7 mouse cellular contexts compared by ENCODE assay signal in the genomic region with DNA sequence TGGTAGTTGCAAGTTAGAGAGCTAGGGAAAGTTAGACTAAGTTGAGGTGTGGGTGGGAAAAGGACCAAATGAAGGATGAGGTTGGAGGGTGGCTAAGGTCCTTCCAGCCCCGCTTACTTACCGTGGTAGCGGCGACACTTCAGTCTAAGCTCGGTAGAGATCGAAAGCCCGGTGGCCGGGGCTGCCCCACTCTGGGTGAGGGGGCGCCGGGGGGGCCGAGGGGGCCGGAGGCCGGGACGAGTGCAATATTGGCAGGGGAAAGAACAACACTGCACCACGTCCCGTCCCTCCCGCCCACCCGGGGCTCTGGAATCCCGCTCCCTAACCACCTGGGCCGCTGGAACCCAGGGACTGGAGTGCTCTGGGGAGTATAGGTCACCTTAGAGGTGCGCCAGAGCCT. TPM values are rescaled to one million over a fixed set of nuclear protein-coding genes. Genes with fewer than 3 reads are reported as not detected.
DNase-seq lines count a peak whose midpoint lies in the region; ATAC-seq and TF ChIP-seq lines count a peak whose summit lies in the region.

A gene (minus strand): TSS at position 189 of the 400 bp plus-strand sequence.

- H3K9ac ChIP-seq in limb, embryonic 14.5 days (ENCODE audit: low read depth, low read length, severe bottlenecking): peak within 1 kb of the TSS; percentile 45
- H3K9ac ChIP-seq in stomach, embryonic 14.5 days (replicated peaks; ENCODE audit: low read depth, low read length): peak within 1 kb of the TSS; percentile 30; the same call in 1 of the 2 replicates

- no peaks in the 10 kb centered on the region for H3K27me3 ChIP-seq in C2C12 (ENCODE audit: control insufficient read depth, insufficient read depth, insufficient read length)
- peaks cover 41% of the 10 kb centered on the region for H3K27me3 ChIP-seq in forebrain, embryonic 10.5 days (ENCODE audit: poor library complexity, severe bottlenecking)
- H3K27me3 ChIP-seq in limb, embryonic 14.5 days (ENCODE audit: control insufficient read depth, insufficient read depth, low read length): no peaks in the 10 kb centered on the region
- H3K27me3 ChIP-seq in stomach, embryonic 14.5 days (ENCODE audit: control insufficient read depth, insufficient read depth, low read length): no peaks in the 10 kb centered on the region

- peak within 1 kb of the TSS; percentile 99 for H3K27ac ChIP-seq in forebrain, embryonic 10.5 days
- H3K27ac ChIP-seq in limb, embryonic 14.5 days (replicated peaks; ENCODE audit: low read depth, low read length): peak within 1 kb of the TSS; percentile 91
- peak within 1 kb of the TSS; percentile 77; the same call in 1 of the 2 replicates for H3K27ac ChIP-seq in stomach, embryonic 14.5 days (ENCODE audit: low read length)

- no peaks in the 10 kb centered on the region for H3K79me3 ChIP-seq in C2C12 (ENCODE audit: low read depth)

- TF ChIP-seq POLR2A in limb, embryonic 14.5 days (IDR thresholded peaks at IDR 0.05; ENCODE audit: borderline replicate concordance, extremely low read depth, insufficient read depth, insufficient read length): no peak

- no peaks in the 10 kb centered on the region for H3K36me3 ChIP-seq in C2C12 (ENCODE audit: control insufficient read depth, insufficient read depth)
- peaks cover 52% of the 10 kb centered on the region for H3K36me3 ChIP-seq in forebrain, embryonic 10.5 days (replicated peaks)
- H3K36me3 ChIP-seq in limb, embryonic 14.5 days (ENCODE audit: control insufficient read depth, insufficient read depth, low read length): peaks cover 26% of the 10 kb centered on the region
- H3K36me3 ChIP-seq in stomach, embryonic 14.5 days (ENCODE audit: control insufficient read depth, insufficient read depth, low read length): no peaks in the 10 kb centered on the region

- no peaks in the 10 kb centered on the region for H3K79me2 ChIP-seq in C2C12 (ENCODE audit: control insufficient read depth, insufficient read depth)

- H3K9me3 ChIP-seq in forebrain, embryonic 10.5 days: no peaks in the 10 kb centered on the region
- H3K9me3 ChIP-seq in limb, embryonic 14.5 days (ENCODE audit: control insufficient read depth, low read length): no peaks in the 10 kb centered on the region
- H3K9me3 ChIP-seq in stomach, embryonic 14.5 days (ENCODE audit: control insufficient read depth, low read depth, low read length): no peaks in the 10 kb centered on the region

- H3ac ChIP-seq in C2C12 (ENCODE audit: control insufficient read depth, insufficient read length, low read depth): no peak within 1 kb of the TSS

- H3K4me1 ChIP-seq in forebrain, embryonic 10.5 days: peaks cover 87% of the 10 kb centered on the region
- H3K4me1 ChIP-seq in limb, embryonic 14.5 days (ENCODE audit: control insufficient read depth, insufficient read depth, low read length): peaks cover 22% of the 10 kb centered on the region
- peaks cover 19% of the 10 kb centered on the region for H3K4me1 ChIP-seq in stomach, embryonic 14.5 days (ENCODE audit: control insufficient read depth, insufficient read depth, low read length)

- WGBS in forebrain, embryonic 10.5 days: under 1% methylated on average over 21 of the region's 21 CpGs
- WGBS in limb, embryonic 14.5 days: 6% methylated on average over 19 of the region's 21 CpGs
- WGBS in stomach, embryonic 14.5 days: 3% methylated on average over 21 of the region's 21 CpGs

- ATAC-seq in CD4-positive, CD25-positive, alpha-beta regulatory T cell, adult 4 months: no peak
- ATAC-seq in limb, embryonic 14.5 days (ENCODE audit: low FRiP score, low read depth): peak; percentile 14; the same call in 1 of the 2 replicates
- ATAC-seq in stomach, embryonic 14.5 days (ENCODE audit: insufficient number of reproducible peaks, insufficient read depth, low FRiP score, low read depth): no peak; the same call in 1 of the 2 replicates

- TF ChIP-seq CTCF in C2C12 (IDR thresholded peaks at IDR 0.05; ENCODE audit: control insufficient read depth, insufficient read depth, insufficient read length): no peak

- DNase-seq in forebrain, embryonic 10.5 days (ENCODE audit: extremely low spot score, low spot score): no peak
- DNase-seq in heart, postnatal 4 days: no peak
- no peak for DNase-seq in limb, embryonic 14.5 days (ENCODE audit: low spot score)
- DNase-seq in cerebellum, postnatal 14 days: no peak

- no peak within 1 kb of the TSS for H3K4me3 ChIP-seq in C2C12 (ENCODE audit: insufficient read depth, poor library complexity, severe bottlenecking)
- H3K4me3 ChIP-seq in forebrain, embryonic 10.5 days: peak within 1 kb of the TSS; percentile 91
- H3K4me3 ChIP-seq in limb, embryonic 14.5 days (replicated peaks; ENCODE audit: low read length): peak within 1 kb of the TSS; percentile 39
- peak within 1 kb of the TSS; percentile 35 for H3K4me3 ChIP-seq in stomach, embryonic 14.5 days (ENCODE audit: low read depth, low read length)

- peak within 1 kb of the TSS; percentile 72 for H3K4me2 ChIP-seq in limb, embryonic 14.5 days (replicated peaks; ENCODE audit: low read depth, low read length, severe bottlenecking)
- peak within 1 kb of the TSS; percentile 86 for H3K4me2 ChIP-seq in stomach, embryonic 14.5 days (replicated peaks; ENCODE audit: low read depth, low read length)

TF ChIP-seq in C2C12, 6 proteins besides CTCF, POLR2A, EP300 and RAD21:
- TF ChIP-seq CEBPB (IDR thresholded peaks at IDR 0.05; ENCODE audit: low read depth) (no peak), USF1 (IDR thresholded peaks at IDR 0.05; ENCODE audit: low read depth) (no peak), MAX (IDR thresholded peaks at IDR 0.05) (no peak), MYOG (IDR thresholded peaks at IDR 0.05; ENCODE audit: control insufficient read depth, extremely low read depth, insufficient read length) (no peak), MYOD1 (IDR thresholded peaks at IDR 0.05; ENCODE audit: control insufficient read depth, insufficient read length, low read depth) (no peak), FOSL1 (IDR thresholded peaks at IDR 0.05; ENCODE audit: insufficient read depth, low read length, poor library complexity, severe bottlenecking) (no peak)
TF ChIP-seq in C2C12: peak in this region for 0.

RNA-seq across cellular contexts. Expression of the gene that starts here (rescaled TPM):
- polyA plus RNA-seq in C2C12 (2012; fragmentation: generic; extraction: Trizol): 248 TPM
- polyA plus RNA-seq in CD4-positive, CD25-positive, alpha-beta regulatory T cell, adult 4 months (2017; shearing (Covaris generic)): 100 to 1,000 TPM in 1 of 2 experiments, 10 to 100 TPM in 1; 78.8 to 144 TPM
- polyA plus RNA-seq in forebrain, embryonic 10.5 days (2016; fragmentation: Nextera tagmentation; extraction: Ambion mirVana): 227 and 242 TPM in 2 replicates
- total RNA-seq in heart, postnatal 4 days (2021): 10 to 100 TPM; 62.9 to 67.2 TPM
- 196 and 211 TPM in 2 replicates for polyA plus RNA-seq in limb, embryonic 14.5 days (2012; rRNA removed)
- polyA plus RNA-seq in limb, embryonic 14.5 days (2014; fragmentation: Nextera tagmentation; extraction: Ambion mirVana): 159 and 163 TPM in 2 replicates
- polyA plus RNA-seq in stomach, embryonic 14.5 days (2014; fragmentation: Nextera tagmentation; extraction: Ambion mirVana): 182 and 196 TPM in 2 replicates
